Mouse (Mus musculus): ENCODE measurements at regions not wholly inside any gene's neighbourhood (a gene's known extent, or its start where the extent isn't known, plus 50 kb on each side); places are given as distances from the start of the nearest gene placed in this dataset.

DNA sequence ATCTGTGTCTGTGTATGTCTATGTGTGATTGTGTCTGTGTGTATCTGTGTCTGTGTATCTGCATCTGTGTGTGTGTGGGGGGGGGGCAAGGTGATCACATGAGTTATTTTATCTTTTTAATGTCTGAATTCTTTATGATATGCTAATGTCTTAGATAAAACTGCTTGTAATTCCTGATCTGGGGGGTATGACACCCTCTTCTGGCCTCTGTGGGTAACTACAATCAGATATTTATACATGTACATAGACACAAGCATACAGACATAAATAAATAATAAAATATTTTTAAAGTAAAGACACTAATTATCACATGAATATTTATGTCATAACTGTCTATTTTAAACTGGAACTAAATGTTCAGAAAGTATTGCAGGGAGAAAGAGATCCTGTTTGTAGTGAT, 66.5 kb upstream of the Pirt start:
- no peak for TF ChIP-seq CTCF (IDR thresholded peaks at IDR 0.05; ENCODE audit: low read depth, low read length)
- TF ChIP-seq POLR2A (IDR thresholded peaks at IDR 0.05; ENCODE audit: extremely low read depth, insufficient read depth, low read length) = no peak
